Mouse (Mus musculus): ENCODE measurements at regions not wholly inside any gene's neighbourhood (a gene's known extent, or its start where the extent isn't known, plus 50 kb on each side); places are given as distances from the start of the nearest gene placed in this dataset.

GRCm38 (mm10) chr14:54092444-54092843 lies 161.5 kb downstream of the Dad1 start:
- TF ChIP-seq CTCF (IDR thresholded peaks at IDR 0.05; ENCODE audit: low read depth, low read length), result peak; percentile 24
- no peak for TF ChIP-seq POLR2A (IDR thresholded peaks at IDR 0.05; ENCODE audit: insufficient read depth, low read length)
